Mouse (Mus musculus) CH12.LX (cell line): ENCODE data around the gene Spp2.

Experiments
- BHLHE40 ChIP-seq: IDR thresholded peaks from 2 replicates; pipeline ENCODE4 v1.6.1; 2011; ENCODE audit warnings: mild to moderate bottlenecking, low read depth, low read length, improper control_type of control experiment
- CHD2 ChIP-seq: IDR thresholded peaks from 2 replicates; pipeline ENCODE4 v1.6.1; 2011; ENCODE audit warnings: low read length, improper control_type of control experiment
- CTCF ChIP-seq, 2 experiments: IDR thresholded peaks in 1 of 2; conservative IDR thresholded peaks in 1 of 2; 2 replicates each; pipeline ENCODE4 v1.5.1; 2011 to 2012; ENCODE audit warnings: low read depth in 2 of 2, low read length in 2 of 2, improper control_type of control experiment in 1 of 2, inconsistent platforms in 1 of 2, mild to moderate bottlenecking in 1 of 2, moderate library complexity in 1 of 2
- EP300 ChIP-seq: IDR thresholded peaks from 2 replicates; pipeline ENCODE4 v1.6.1; 2011; ENCODE audit warnings: low read length, improper control_type of control experiment
- HCFC1 ChIP-seq: IDR thresholded peaks from 2 replicates; pipeline ENCODE4 v1.6.1; 2012; ENCODE audit warnings: low read depth, mild to moderate bottlenecking, inconsistent platforms, low read length, improper control_type of control experiment
- IRF4 ChIP-seq: IDR thresholded peaks from 2 replicates; pipeline ENCODE4 v1.6.1; 2014; ENCODE audit warnings: low read depth, mild to moderate bottlenecking, inconsistent platforms, low read length, improper control_type of control experiment
- MAFK ChIP-seq: IDR thresholded peaks from 2 replicates; pipeline ENCODE4 v1.6.1; 2011; ENCODE audit warnings: low read length, improper control_type of control experiment; ENCODE audit not compliant: insufficient replicate concordance
- MEF2A ChIP-seq: IDR thresholded peaks from 2 replicates; pipeline ENCODE4 v1.6.1; 2014; ENCODE audit warnings: low read depth, mild to moderate bottlenecking, inconsistent platforms, low read length, improper control_type of control experiment, borderline replicate concordance
- PAX5 ChIP-seq: IDR thresholded peaks from 2 replicates; pipeline ENCODE4 v1.6.1; 2012; ENCODE audit warnings: low read length, inconsistent platforms, mixed read lengths
- POLR2A ChIP-seq: IDR thresholded peaks from 2 replicates; pipeline ENCODE4 v1.6.1; 2011; ENCODE audit warnings: low read depth, mild to moderate bottlenecking, improper control_type of control experiment, low read length
- RCOR1 ChIP-seq: conservative IDR thresholded peaks from 2 replicates; pipeline ENCODE4 v1.6.1; 2012; ENCODE audit warnings: low read depth, mild to moderate bottlenecking, inconsistent platforms, low read length, improper control_type of control experiment
- SMC3 ChIP-seq: IDR thresholded peaks from 2 replicates; pipeline ENCODE4 v1.6.1; 2011; ENCODE audit warnings: low read depth, low read length, improper control_type of control experiment
- USF2 ChIP-seq: conservative IDR thresholded peaks from 2 replicates; pipeline ENCODE4 v1.6.1; 2011; ENCODE audit warnings: low read depth, low read length, improper control_type of control experiment

GRCm38 (mm10) chr1:88418943-88419342 is 12.2 kb downstream of the Spp2 start:
- TF ChIP-seq CTCF (conservative IDR thresholded peaks at IDR 0.05 in 1 of 2, IDR thresholded peaks at IDR 0.05 in 1 of 2; ENCODE audit: low read depth in 2 of 2, low read length in 2 of 2): no peak
- TF ChIP-seq POLR2A: no peak
- TF ChIP-seq CHD2: no peak
- TF ChIP-seq EP300: no peak
- no peak for TF ChIP-seq MAFK
- no peak for TF ChIP-seq USF2
- TF ChIP-seq SMC3: no peak
- no peak for TF ChIP-seq PAX5
- no peak for TF ChIP-seq RCOR1
- no peak for TF ChIP-seq MEF2A
- no peak for TF ChIP-seq IRF4
- no peak for TF ChIP-seq BHLHE40
- no peak for TF ChIP-seq HCFC1
